Mouse (Mus musculus) embryo, embryonic 11.5 days (tissue): ENCODE data around the gene Vps26b.

Experiments used
- DNase-seq: peaks from one replicate; pipeline ENCODE4 v3.0.0-alpha.2; 2012; ENCODE audit warnings: low read depth, low spot score

Gene Vps26b

DNA sequence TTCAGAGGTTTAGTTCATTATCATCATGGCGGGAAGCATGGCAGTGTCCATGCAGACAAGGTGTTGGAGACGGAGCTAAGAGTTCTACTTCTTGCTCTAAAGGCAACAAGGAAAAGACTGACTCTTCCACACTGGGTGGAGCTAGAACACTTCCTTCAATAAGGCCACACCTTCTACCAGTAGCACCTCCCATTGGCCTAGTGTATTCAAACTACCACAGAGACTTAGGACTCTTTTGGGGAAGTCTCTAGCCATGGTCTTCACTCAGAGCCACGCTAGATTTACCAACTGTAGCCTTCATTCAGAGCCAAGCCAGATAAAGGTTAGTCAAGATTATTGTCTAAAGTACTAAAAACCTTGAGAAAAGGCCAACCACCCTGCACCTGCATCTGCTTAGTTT, 32.8 kb downstream of the Vps26b start:
- no peak for DNase-seq

DNA sequence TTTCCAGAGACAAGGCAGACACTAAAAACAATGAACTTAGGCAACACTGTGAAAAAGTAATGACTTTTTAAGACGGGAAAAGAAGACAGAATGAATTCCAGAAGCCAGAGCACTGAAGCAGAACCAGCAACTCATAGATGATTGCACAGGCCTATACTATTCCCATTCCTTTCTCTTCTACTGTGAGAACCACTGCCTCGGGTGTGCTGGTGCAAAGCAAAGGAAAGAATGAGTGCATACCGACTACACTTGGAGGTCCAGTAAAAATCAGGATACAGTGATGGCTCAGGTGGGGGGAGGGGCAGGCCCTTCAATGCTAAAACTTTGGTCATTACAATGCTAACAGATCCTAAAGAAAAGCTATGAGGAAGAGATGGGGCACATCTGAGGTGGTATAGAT, 36.0 kb downstream of the Vps26b start:
- DNase-seq = no peak

- no peak for DNase-seq
Measured at GRCm38 (mm10) chr9:26993118-26993517, 36.7 kb downstream of the Vps26b start.

DNA sequence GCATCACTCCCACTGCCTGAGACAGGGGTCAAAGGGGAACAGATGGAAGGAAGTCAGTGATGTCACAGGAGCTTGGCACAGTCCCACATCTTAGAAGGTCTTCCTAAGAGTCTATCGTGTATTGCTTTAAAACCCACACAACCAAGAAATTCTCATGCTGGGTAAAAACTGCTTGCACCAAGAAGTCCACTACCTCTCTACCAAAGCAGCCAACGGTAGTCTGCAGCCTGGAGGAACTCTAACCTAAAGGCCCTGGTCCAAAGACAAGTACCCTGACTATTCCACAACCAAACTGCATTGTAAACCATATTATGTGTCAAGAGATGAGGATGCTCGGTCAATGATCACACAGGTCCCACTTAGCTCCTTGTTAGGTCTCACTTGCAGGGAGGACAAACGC, 39.7 kb downstream of the Vps26b start:
- DNase-seq = no peak

- DNase-seq = no peak
Measured at GRCm38 (mm10) chr9:26985668-26986277, 44.1 kb downstream of the Vps26b start.

GRCm38 (mm10) chr9:26985090-26985613, 44.7 kb downstream of the Vps26b start:
- no peak for DNase-seq

DNA sequence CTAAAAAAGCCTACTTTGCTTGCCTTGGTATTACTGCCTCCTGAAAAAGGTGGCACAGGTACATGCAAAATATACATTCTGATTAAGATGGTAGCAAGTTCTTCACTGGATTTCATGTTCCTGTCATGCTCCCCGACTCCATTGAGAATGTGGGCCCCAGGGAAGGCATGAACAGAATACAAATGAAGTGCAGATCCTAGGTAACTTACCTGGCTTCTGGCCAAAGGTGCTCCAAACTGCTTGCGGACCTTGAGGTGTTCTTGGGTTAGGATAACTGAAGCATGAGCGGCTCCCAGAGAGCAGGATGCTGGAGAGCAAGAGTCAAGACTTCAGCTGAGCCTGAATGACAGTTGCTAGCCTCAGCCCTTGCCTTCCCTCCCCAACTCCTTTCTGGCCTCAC, 51.1 kb downstream of the Vps26b start:
- DNase-seq = no peak

GRCm38 (mm10) chr9:26977754-26978153, 52.1 kb downstream of the Vps26b start:
- DNase-seq = no peak
